Mouse (Mus musculus) intestine, embryonic 14.5 days (tissue): Measurements from ENCODE around the gene Tfip11. TPM values are rescaled to one million over a fixed set of nuclear protein-coding genes. Genes with fewer than 3 reads are reported as not detected.
A peak's percentile ranks its signal among the peaks of the same experiment; 100 is the strongest.

ENCODE experiments used
- ATAC-seq: fragments of 200-750 bp; cut with Nextera tagmentation; replicated peaks from 2 replicates; pipeline ENCODE4 v1.8.0; 2017; ENCODE audit warnings: low read depth, moderate number of reproducible peaks, moderate TSS enrichment, moderate library complexity; ENCODE audit not compliant: low FRiP score, low TSS enrichment
- DNase-seq: peaks from one replicate; pipeline ENCODE4 v3.0.0-alpha.2; 2018; ENCODE audit warnings: low spot score
- H3K27ac ChIP-seq: fragments of 300-500 bp; sonication (generic); 2 replicates; pipeline ENCODE4 v1.5.1; 2014; ENCODE audit warnings: low read depth, mild to moderate bottlenecking, control low read depth
- H3K27me3 ChIP-seq: fragments of 300-500 bp; sonication (generic); replicated peaks from 2 replicates; pipeline ENCODE4 v1.6.1; 2014; ENCODE audit warnings: low read length, control low read depth; ENCODE audit not compliant: control insufficient read depth, insufficient read depth
- H3K36me3 ChIP-seq: fragments of 300-500 bp; sonication (generic); 2 replicates; pipeline ENCODE4 v1.6.1; 2014; ENCODE audit warnings: low read length, control low read depth; ENCODE audit not compliant: control insufficient read depth, insufficient read depth
- H3K4me1 ChIP-seq: fragments of 300-500 bp; sonication (generic); replicated peaks from 2 replicates; pipeline ENCODE4 v1.6.1; 2014; ENCODE audit warnings: low read length, control low read depth, mixed read lengths; ENCODE audit not compliant: control insufficient read depth, insufficient read depth
- H3K4me2 ChIP-seq: fragments of 300-500 bp; sonication (generic); 2 replicates; pipeline ENCODE4 v1.6.1; 2014; ENCODE audit warnings: low read length
- H3K4me3 ChIP-seq: fragments of 300-500 bp; sonication (generic); 2 replicates; pipeline ENCODE4 v1.5.1; 2014; ENCODE audit warnings: low read depth, low read length, control low read depth, mixed read lengths
- H3K9ac ChIP-seq: fragments of 300-500 bp; sonication (generic); 2 replicates; pipeline ENCODE4 v1.6.1; 2014; ENCODE audit warnings: mild to moderate bottlenecking, low read length
- H3K9me3 ChIP-seq: fragments of 300-500 bp; sonication (generic); 2 replicates; pipeline ENCODE4 v1.6.1; 2016; ENCODE audit warnings: low read length, control low read depth; ENCODE audit not compliant: control insufficient read depth
- WGBS: fragments of 180-500 bp; shearing (Covaris S2); extraction: QIAGEN DNeasy Blood & Tissue Kit; methylation state at CpG from one replicate; pipeline ENCODE4 v1.1.7; 2014; 5-methylcytosine and 5-hydroxymethylcytosine counted together
- polyA plus RNA-seq: library from polyadenylated mRNA; unstranded; fragments of >200 nt; fragmentation: Nextera tagmentation; extraction: Ambion mirVana; gene quantifications from 2 replicates; pipeline ENCODE4 v1.2.1, GENCODE M21; 2014

Tfip11 gene
- 24.5 and 24.6 TPM in 2 replicates for polyA plus RNA-seq

GRCm38 (mm10) chr5:112325546-112326445 is at the start of gene Tfip11:
Gene Tfip11, plus strand, starts transcription at chr5:112326358.
- peak; percentile 84 for ATAC-seq
- Histone ChIP-seq H3K4me2 (peak within 1 kb of the TSS; percentile 73), H3K4me3 (peak within 1 kb of the TSS; percentile 81), H3K36me3 (peaks cover 30% of the 10 kb centered on the region), H3K27ac (peak within 1 kb of the TSS; percentile 77), H3K27me3 (no peaks in the 10 kb centered on the region), H3K4me1 (peaks cover 14% of the 10 kb centered on the region), H3K9ac (peak within 1 kb of the TSS; percentile 61), H3K9me3 (no peaks in the 10 kb centered on the region)
- 8% methylated on average over 48 of the region's 48 CpGs for WGBS
- peak; percentile 99 for DNase-seq

GRCm38 (mm10) chr5:112276907-112277348 is 49.2 kb upstream of the Tfip11 start:
- DNase-seq (no peak), ATAC-seq (no peak)
- Histone ChIP-seq H3K27ac (peak overlapping the region; percentile 51), H3K9ac (peak overlapping the region; percentile 80), H3K4me2 (peak overlapping the region; percentile 84), H3K36me3 (no peaks in the 10 kb centered on the region), H3K27me3 (no peaks in the 10 kb centered on the region), H3K4me1 (peaks cover 24% of the 10 kb centered on the region), H3K9me3 (no peaks in the 10 kb centered on the region), H3K4me3 (peak overlapping the region; percentile 72)
- WGBS: 0% methylated on average over 24 of the region's 24 CpGs

- H3K27ac ChIP-seq: no peak overlapping the region
- ATAC-seq: no peak
- no peak overlapping the region for H3K9ac ChIP-seq
- H3K4me3 ChIP-seq: peak overlapping the region; percentile 72
- peak overlapping the region; percentile 84 for H3K4me2 ChIP-seq
- H3K36me3 ChIP-seq: no peaks in the 10 kb centered on the region
- no peaks in the 10 kb centered on the region for H3K27me3 ChIP-seq
- H3K9me3 ChIP-seq: no peaks in the 10 kb centered on the region
- DNase-seq: no peak
- peaks cover 24% of the 10 kb centered on the region for H3K4me1 ChIP-seq
- WGBS: 82% methylated on average over 11 of the region's 11 CpGs
These were observed 48.2 kb upstream of the Tfip11 start for GRCm38 (mm10) chr5:112277906-112278470.

- H3K27ac ChIP-seq: no peak overlapping the region
- peaks cover 24% of the 10 kb centered on the region for H3K4me1 ChIP-seq
- no peak overlapping the region for H3K9ac ChIP-seq
- 78% methylated on average over 17 of the region's 17 CpGs for WGBS
- no peak overlapping the region for H3K4me3 ChIP-seq
- no peaks in the 10 kb centered on the region for H3K9me3 ChIP-seq
- DNase-seq (no peak), ATAC-seq (no peak)
- no peak overlapping the region for H3K4me2 ChIP-seq
- no peaks in the 10 kb centered on the region for H3K36me3 ChIP-seq
- no peaks in the 10 kb centered on the region for H3K27me3 ChIP-seq
These were observed 46.8 kb upstream of the Tfip11 start for GRCm38 (mm10) chr5:112279181-112280021.

GRCm38 (mm10) chr5:112280151-112280550 is 46.0 kb upstream of the Tfip11 start:
- no peak overlapping the region for H3K4me3 ChIP-seq
- no peaks in the 10 kb centered on the region for H3K36me3 ChIP-seq
- no peaks in the 10 kb centered on the region for H3K9me3 ChIP-seq
- DNase-seq (no peak), ATAC-seq (no peak)
- no peak overlapping the region for H3K4me2 ChIP-seq
- H3K9ac ChIP-seq: no peak overlapping the region
- H3K27me3 ChIP-seq: no peaks in the 10 kb centered on the region
- peaks cover 24% of the 10 kb centered on the region for H3K4me1 ChIP-seq
- WGBS: 84% methylated on average over 7 of the region's 7 CpGs
- H3K27ac ChIP-seq: no peak overlapping the region

- H3K9me3 ChIP-seq: no peaks in the 10 kb centered on the region
- H3K4me3 ChIP-seq: no peak overlapping the region
- no peaks in the 10 kb centered on the region for H3K36me3 ChIP-seq
- no peak for DNase-seq
- H3K4me2 ChIP-seq: no peak overlapping the region
- no peaks in the 10 kb centered on the region for H3K27me3 ChIP-seq
- H3K27ac ChIP-seq: no peak overlapping the region
- WGBS: 56% methylated on average over 15 of the region's 15 CpGs
- no peak overlapping the region for H3K9ac ChIP-seq
- peaks cover 24% of the 10 kb centered on the region for H3K4me1 ChIP-seq
- no peak for ATAC-seq
These were observed 45.1 kb upstream of the Tfip11 start for GRCm38 (mm10) chr5:112280863-112281660.

GRCm38 (mm10) chr5:112281676-112282075 is 44.5 kb upstream of the Tfip11 start:
- 85% methylated on average over 4 of the region's 4 CpGs for WGBS
- H3K4me2 ChIP-seq: no peak overlapping the region
- no peak overlapping the region for H3K27ac ChIP-seq
- DNase-seq (no peak), ATAC-seq (no peak)
- H3K4me1 ChIP-seq: peaks cover 24% of the 10 kb centered on the region
- H3K27me3 ChIP-seq: no peaks in the 10 kb centered on the region
- H3K9ac ChIP-seq: no peak overlapping the region
- H3K4me3 ChIP-seq: no peak overlapping the region
- no peaks in the 10 kb centered on the region for H3K36me3 ChIP-seq
- no peaks in the 10 kb centered on the region for H3K9me3 ChIP-seq
